8 mouse cellular contexts compared by ENCODE assay signal in the genomic region with DNA sequence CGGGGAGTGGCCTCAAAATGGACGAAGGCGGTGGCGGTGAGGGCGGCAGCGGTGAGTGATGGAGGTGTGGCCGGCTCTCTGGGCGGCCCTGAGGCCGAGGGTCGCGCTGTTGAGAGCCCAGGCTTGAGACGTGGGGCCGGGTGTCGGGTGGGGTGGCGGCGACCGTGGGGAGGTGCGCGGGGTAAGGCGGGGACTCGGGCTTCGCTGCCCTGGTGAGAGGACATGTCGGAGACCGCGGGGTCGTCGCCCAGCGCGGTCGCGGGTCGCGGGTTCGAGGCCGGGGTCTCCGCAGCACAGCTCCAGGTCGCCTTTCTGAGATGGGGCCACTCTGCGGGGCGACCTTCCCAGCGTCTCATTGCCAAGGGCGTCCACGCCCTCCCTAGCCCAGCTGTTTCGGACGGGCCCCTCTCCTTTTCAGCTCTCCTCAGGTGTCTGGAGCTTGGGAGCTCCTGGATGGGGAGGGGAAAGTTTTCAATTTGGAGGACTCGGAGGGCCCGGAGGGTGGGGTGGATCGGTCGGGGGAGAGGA. TPM values are rescaled to one million over a fixed set of nuclear protein-coding genes. Genes with fewer than 3 reads are reported as not detected.
A peak's percentile ranks its signal among the peaks of the same experiment; 100 is the strongest.
DNase-seq lines count a peak whose midpoint lies in the region; ATAC-seq and TF ChIP-seq lines count a peak whose summit lies in the region.

No protein-coding gene starts in this region.

- no peak for DNase-seq in heart, embryonic 10.5 days (ENCODE audit: low spot score)
- DNase-seq in heart, adult 11 months = no peak
- no peak for DNase-seq in forebrain, embryonic 10.5 days (ENCODE audit: extremely low spot score, low spot score)
- no peak for DNase-seq in adrenal gland, adult 18-20 months (ENCODE audit: low spot score in 2 of 2)
- no peak for DNase-seq in gastrocnemius, postnatal 10 days

- peak overlapping the region; percentile 91 for H3K9ac ChIP-seq in ES-Bruce4 (ENCODE audit: low read depth, poor library complexity, severe bottlenecking)
- peak overlapping the region; percentile 84 for H3K9ac ChIP-seq in limb, embryonic 13.5 days

- peaks cover 52% of the 10 kb centered on the region for H3K4me1 ChIP-seq in heart, embryonic 10.5 days
- H3K4me1 ChIP-seq in ES-Bruce4 (ENCODE audit: control insufficient read depth, insufficient read depth, low read length) = peaks cover 1% of the 10 kb centered on the region
- H3K4me1 ChIP-seq in forebrain, embryonic 10.5 days = peaks cover 52% of the 10 kb centered on the region
- H3K4me1 ChIP-seq in limb, embryonic 13.5 days = peaks cover 64% of the 10 kb centered on the region
- H3K4me1 ChIP-seq in olfactory bulb, adult 2 months (ENCODE audit: control insufficient read depth, insufficient read depth, low read length) = peaks cover 19% of the 10 kb centered on the region; the same call in 1 of the 2 replicates

- no peaks in the 10 kb centered on the region for H3K36me3 ChIP-seq in heart, embryonic 10.5 days
- H3K36me3 ChIP-seq in ES-Bruce4 (ENCODE audit: control insufficient read depth, insufficient read depth, low read length, poor library complexity, severe bottlenecking) = no peaks in the 10 kb centered on the region
- no peaks in the 10 kb centered on the region for H3K36me3 ChIP-seq in forebrain, embryonic 10.5 days (replicated peaks)
- H3K36me3 ChIP-seq in limb, embryonic 13.5 days = no peaks in the 10 kb centered on the region

- no peaks in the 10 kb centered on the region for H3K27me3 ChIP-seq in heart, embryonic 10.5 days (ENCODE audit: insufficient read depth, poor library complexity, severe bottlenecking)
- no peaks in the 10 kb centered on the region for H3K27me3 ChIP-seq in ES-Bruce4 (ENCODE audit: control insufficient read depth, insufficient read depth, low read length, poor library complexity, severe bottlenecking)
- peaks cover 10% of the 10 kb centered on the region for H3K27me3 ChIP-seq in forebrain, embryonic 10.5 days (ENCODE audit: poor library complexity, severe bottlenecking)
- no peaks in the 10 kb centered on the region for H3K27me3 ChIP-seq in limb, embryonic 13.5 days

- 1% methylated on average over 44 of the region's 48 CpGs for WGBS in heart, embryonic 10.5 days
- under 1% methylated on average over 48 of the region's 48 CpGs for WGBS in forebrain, embryonic 10.5 days
- under 1% methylated on average over 48 of the region's 48 CpGs for WGBS in limb, embryonic 13.5 days
- WGBS in olfactory bulb, adult 2 months = 1% methylated on average over 48 of the region's 48 CpGs

- TF ChIP-seq CTCF in ES-Bruce4 (IDR thresholded peaks at IDR 0.05; ENCODE audit: low read depth, low read length) = no peak
- no peak for TF ChIP-seq CTCF in olfactory bulb, adult 2 months (IDR thresholded peaks at IDR 0.05; ENCODE audit: insufficient read depth, low read depth, low read length)

- H3K4me3 ChIP-seq in heart, embryonic 10.5 days = peak overlapping the region; percentile 96
- peak overlapping the region; percentile 81 for H3K4me3 ChIP-seq in ES-Bruce4 (ENCODE audit: low read depth, low read length)
- H3K4me3 ChIP-seq in forebrain, embryonic 10.5 days = peak overlapping the region; percentile 95
- H3K4me3 ChIP-seq in limb, embryonic 13.5 days = peak overlapping the region; percentile 83
- H3K4me3 ChIP-seq in olfactory bulb, adult 2 months (ENCODE audit: insufficient read depth, low read depth, low read length) = peak overlapping the region; percentile 83

- peak overlapping the region; percentile 90 for H3K4me2 ChIP-seq in limb, embryonic 13.5 days (replicated peaks)

- TF ChIP-seq POLR2A in ES-Bruce4 (IDR thresholded peaks at IDR 0.05; ENCODE audit: insufficient read depth, low read length) = no peak
- TF ChIP-seq POLR2A in olfactory bulb, adult 2 months (IDR thresholded peaks at IDR 0.05; ENCODE audit: insufficient read depth, low read depth, low read length) = no peak

- no peak for TF ChIP-seq EP300 in ES-Bruce4 (IDR thresholded peaks at IDR 0.05; ENCODE audit: insufficient read depth, low read depth, low read length)

- peak overlapping the region; percentile 97 for H3K27ac ChIP-seq in heart, embryonic 10.5 days
- H3K27ac ChIP-seq in ES-Bruce4 (ENCODE audit: insufficient read depth, low read length) = no peak overlapping the region
- H3K27ac ChIP-seq in forebrain, embryonic 10.5 days = peak overlapping the region; percentile 94
- peak overlapping the region; percentile 88 for H3K27ac ChIP-seq in limb, embryonic 13.5 days
- peak overlapping the region; percentile 23; the same call in 1 of the 2 replicates for H3K27ac ChIP-seq in olfactory bulb, adult 2 months (ENCODE audit: insufficient read depth, low read depth, low read length)

- no peaks in the 10 kb centered on the region for H3K9me3 ChIP-seq in heart, embryonic 10.5 days
- no peaks in the 10 kb centered on the region for H3K9me3 ChIP-seq in ES-Bruce4 (replicated peaks; ENCODE audit: control insufficient read depth, insufficient read depth, low read length, poor library complexity, severe bottlenecking)
- H3K9me3 ChIP-seq in forebrain, embryonic 10.5 days = no peaks in the 10 kb centered on the region
- H3K9me3 ChIP-seq in limb, embryonic 13.5 days = no peaks in the 10 kb centered on the region

- ATAC-seq in limb, embryonic 13.5 days (ENCODE audit: low FRiP score, low read depth) = peak; percentile 71

RNA-seq across cellular contexts. Expression of a gene that starts 0.4 kb away (rescaled TPM):
- 30.9 and 33.1 TPM in 2 replicates for polyA plus RNA-seq in heart, embryonic 10.5 days (2016; fragmentation: Nextera tagmentation; extraction: Ambion mirVana)
- polyA plus RNA-seq in ES-Bruce4 (2011; ENCODE audit: insufficient read depth, insufficient read length, low read depth, missing spikeins) = 15.5 and 19.8 TPM in 2 replicates
- polyA plus RNA-seq in forebrain, embryonic 10.5 days (2016; fragmentation: Nextera tagmentation; extraction: Ambion mirVana) = 31.2 and 31.6 TPM in 2 replicates
- polyA plus RNA-seq in limb, embryonic 13.5 days (2015; fragmentation: Nextera tagmentation; extraction: Ambion mirVana) = 60.7 and 61.3 TPM in 2 replicates
- polyA plus RNA-seq in olfactory bulb, adult 2 months (2012; ENCODE audit: insufficient read depth, insufficient read length, low replicate concordance, missing spikeins) = not detected in 2 replicates
- 100 to 1,000 TPM in 1 of 2 experiments, 10 to 100 TPM in 1; 81.9 to 153 TPM for total RNA-seq in adrenal gland, adult 18-20 months (2021)
- total RNA-seq in gastrocnemius, postnatal 10 days (2021) = 10 to 100 TPM; 39.9 to 51.8 TPM
